Mouse (Mus musculus): ENCODE data around the gene Nkapd1. TPM values are rescaled to one million over a fixed set of nuclear protein-coding genes. Genes with fewer than 3 reads are reported as not detected.
"Not testable (repeated sequence)": the region's sequence is repeated elsewhere in the genome, so short reads cannot be mapped to it uniquely, and the experiment has no call there.

Nkapd1 gene
- total RNA-seq (2021), result 10 to 100 TPM; 11.6 to 14.2 TPM
- long read RNA-seq, experiment 1, partial matches to known transcripts, result 0 of 6 reads
- long read RNA-seq, experiment 1, other reads (novel, unspliced or antisense), result 1 of 6 reads
- long read RNA-seq, experiment 2, partial matches to known transcripts, result 0 of 5 reads
- long read RNA-seq, experiment 2, other reads (novel, unspliced or antisense), result 1 of 5 reads

GRCm38 (mm10) chr9:50616766-50617603 lies at the start of gene Nkapd1, which contains the start of gene Pih1d2:
Gene Nkapd1 (minus strand): TSS chr9:50617464.
Gene Pih1d2 (plus strand): TSS chr9:50617321.
- DNase-seq, result peak; percentile 93 to 95

GRCm38 (mm10) chr9:50666442-50666841 lies 49.2 kb upstream of the Nkapd1 start:
- DNase-seq, result no peak

GRCm38 (mm10) chr9:50664826-50665225 lies 47.6 kb upstream of the Nkapd1 start:
- no peak for DNase-seq

- peak; percentile 41 to 51 for DNase-seq
Measured at GRCm38 (mm10) chr9:50660431-50660830, 43.2 kb upstream of the Nkapd1 start.

GRCm38 (mm10) chr9:50659392-50660217 lies 42.3 kb upstream of the Nkapd1 start, which contains the start of gene Dlat:
Gene Dlat (minus strand): TSS chr9:50659780.
- peak; percentile 92 to 94 for DNase-seq

- DNase-seq, result no peak
Measured at GRCm38 (mm10) chr9:50658941-50659388, 41.7 kb upstream of the Nkapd1 start.

- no peak for DNase-seq
Measured at GRCm38 (mm10) chr9:50658391-50658790, 41.1 kb upstream of the Nkapd1 start.

- DNase-seq, result no peak
Measured at GRCm38 (mm10) chr9:50650503-50650902, 33.2 kb upstream of the Nkapd1 start.

GRCm38 (mm10) chr9:50646826-50647370 lies 29.6 kb upstream of the Nkapd1 start:
- no peak for DNase-seq

- no peak for DNase-seq
Measured at GRCm38 (mm10) chr9:50634270-50634669, 17.0 kb upstream of the Nkapd1 start.

- DNase-seq, result no peak
Measured at GRCm38 (mm10) chr9:50633059-50633458, 15.8 kb upstream of the Nkapd1 start.

- no peak for DNase-seq
Measured at GRCm38 (mm10) chr9:50632016-50632688, 14.9 kb upstream of the Nkapd1 start.

GRCm38 (mm10) chr9:50630903-50631302 lies 13.6 kb upstream of the Nkapd1 start:
- not testable (repeated sequence) for DNase-seq

- no peak for DNase-seq
Measured at GRCm38 (mm10) chr9:50617794-50618330, 598 bp upstream of the Nkapd1 start.

- DNase-seq, result no peak
Measured at GRCm38 (mm10) chr9:50616161-50616560, 1.1 kb downstream of the Nkapd1 start.

- no peak for DNase-seq
Measured at GRCm38 (mm10) chr9:50612115-50612514, 5.1 kb downstream of the Nkapd1 start.

GRCm38 (mm10) chr9:50604338-50604737 lies 12.9 kb downstream of the Nkapd1 start:
- no peak for DNase-seq

GRCm38 (mm10) chr9:50603998-50604324 lies 13.3 kb downstream of the Nkapd1 start:
- DNase-seq, result no peak

- peak; percentile 95 to 96 for DNase-seq
Measured at GRCm38 (mm10) chr9:50603189-50603997, 13.9 kb downstream of the Nkapd1 start, which contains the start of the genes Sdhd and Timm8b. Gene Sdhd (minus strand): TSS chr9:50603812. Gene Timm8b (plus strand): TSS chr9:50603910.
